Mouse (Mus musculus): ENCODE measurements around the gene Rex1bd.

Gene Rex1bd

GRCm38 (mm10) chr8:70477269-70477982 lies 29.1 kb downstream of the Rex1bd start:
- DNase-seq (ENCODE audit: extremely low read depth, low read depth), result peak; percentile 81

- peak; percentile 94 for DNase-seq (ENCODE audit: extremely low read depth, low read depth)
These were observed 30.0 kb downstream of the Rex1bd start, which contains the start of gene Klhl26 for GRCm38 (mm10) chr8:70476333-70477268. Gene Klhl26 (minus strand): TSS chr8:70476968.

GRCm38 (mm10) chr8:70471856-70472255 lies 34.7 kb downstream of the Rex1bd start:
- DNase-seq (ENCODE audit: extremely low read depth, low read depth), result no peak

GRCm38 (mm10) chr8:70469938-70470337 lies 36.6 kb downstream of the Rex1bd start:
- DNase-seq (ENCODE audit: extremely low read depth, low read depth), result no peak

GRCm38 (mm10) chr8:70469295-70469916 lies 37.1 kb downstream of the Rex1bd start:
- DNase-seq (ENCODE audit: extremely low read depth, low read depth), result peak; percentile 30

- DNase-seq (ENCODE audit: extremely low read depth, low read depth), result no peak
These were observed 37.8 kb downstream of the Rex1bd start for GRCm38 (mm10) chr8:70468733-70469132.

- DNase-seq (ENCODE audit: extremely low read depth, low read depth), result no peak
These were observed 38.6 kb downstream of the Rex1bd start for GRCm38 (mm10) chr8:70467907-70468306.

GRCm38 (mm10) chr8:70467229-70467725 lies 39.3 kb downstream of the Rex1bd start:
- no peak for DNase-seq (ENCODE audit: extremely low read depth, low read depth)

- DNase-seq (ENCODE audit: extremely low read depth, low read depth), result no peak
These were observed 39.8 kb downstream of the Rex1bd start for GRCm38 (mm10) chr8:70466771-70467170.

GRCm38 (mm10) chr8:70466305-70466704 lies 40.2 kb downstream of the Rex1bd start:
- DNase-seq (ENCODE audit: extremely low read depth, low read depth), result no peak

GRCm38 (mm10) chr8:70465701-70466100 lies 40.9 kb downstream of the Rex1bd start:
- no peak for DNase-seq (ENCODE audit: extremely low read depth, low read depth)

GRCm38 (mm10) chr8:70464162-70464561 lies 42.4 kb downstream of the Rex1bd start:
- no peak for DNase-seq (ENCODE audit: extremely low read depth, low read depth)

GRCm38 (mm10) chr8:70463306-70463705 lies 43.2 kb downstream of the Rex1bd start:
- DNase-seq (ENCODE audit: extremely low read depth, low read depth), result no peak

- no peak for DNase-seq (ENCODE audit: extremely low read depth, low read depth)
These were observed 44.1 kb downstream of the Rex1bd start for GRCm38 (mm10) chr8:70462516-70462813.

- no peak for DNase-seq (ENCODE audit: extremely low read depth, low read depth)
These were observed 44.6 kb downstream of the Rex1bd start for GRCm38 (mm10) chr8:70461765-70462515.

GRCm38 (mm10) chr8:70460606-70461005 lies 45.9 kb downstream of the Rex1bd start:
- DNase-seq (ENCODE audit: extremely low read depth, low read depth), result no peak

GRCm38 (mm10) chr8:70460199-70460598 lies 46.4 kb downstream of the Rex1bd start:
- no peak for DNase-seq (ENCODE audit: extremely low read depth, low read depth)

- no peak for DNase-seq (ENCODE audit: extremely low read depth, low read depth)
These were observed 46.9 kb downstream of the Rex1bd start for GRCm38 (mm10) chr8:70459636-70460035.

- DNase-seq (ENCODE audit: extremely low read depth, low read depth), result no peak
These were observed 48.1 kb downstream of the Rex1bd start for GRCm38 (mm10) chr8:70458462-70458861.

- no peak for DNase-seq (ENCODE audit: extremely low read depth, low read depth)
These were observed 48.7 kb downstream of the Rex1bd start for GRCm38 (mm10) chr8:70457882-70458281.

GRCm38 (mm10) chr8:70456996-70457395 lies 49.6 kb downstream of the Rex1bd start:
- no peak for DNase-seq (ENCODE audit: extremely low read depth, low read depth)
